Mouse (Mus musculus): ENCODE results near the gene Shf.

The Shf gene

DNA sequence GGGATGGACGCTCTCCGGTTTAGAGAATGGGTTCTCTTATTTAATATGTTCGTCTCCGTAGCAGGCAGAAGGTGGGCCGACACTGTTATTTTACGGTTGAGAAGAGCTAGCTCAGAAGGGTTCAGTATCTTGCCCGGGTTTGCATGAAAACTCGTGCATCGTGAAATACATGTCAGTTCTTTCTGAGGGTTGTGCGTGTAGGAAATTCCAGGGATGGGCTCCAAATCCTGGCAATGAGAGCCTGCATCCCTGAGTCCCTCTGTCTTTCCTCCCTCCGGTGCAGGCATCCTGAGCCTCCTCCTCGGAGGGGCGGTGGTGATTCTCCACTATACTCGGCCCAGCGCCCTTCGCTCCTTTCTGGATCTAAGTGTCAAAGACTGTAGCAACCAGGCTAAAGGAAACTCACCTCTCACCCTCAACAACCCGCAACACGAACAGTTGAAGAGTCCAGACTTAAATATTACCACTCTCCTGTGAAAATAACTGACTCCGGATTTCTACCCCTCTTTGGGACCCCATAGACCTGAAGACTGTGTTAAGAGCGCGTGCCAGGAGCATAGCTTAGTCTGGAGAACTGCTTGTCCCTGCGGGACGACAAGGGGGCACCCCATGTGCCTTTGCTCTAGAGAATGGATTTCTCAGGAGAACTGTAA is 66.9 kb downstream of the Shf start:
- DNase-seq: no peak

DNA sequence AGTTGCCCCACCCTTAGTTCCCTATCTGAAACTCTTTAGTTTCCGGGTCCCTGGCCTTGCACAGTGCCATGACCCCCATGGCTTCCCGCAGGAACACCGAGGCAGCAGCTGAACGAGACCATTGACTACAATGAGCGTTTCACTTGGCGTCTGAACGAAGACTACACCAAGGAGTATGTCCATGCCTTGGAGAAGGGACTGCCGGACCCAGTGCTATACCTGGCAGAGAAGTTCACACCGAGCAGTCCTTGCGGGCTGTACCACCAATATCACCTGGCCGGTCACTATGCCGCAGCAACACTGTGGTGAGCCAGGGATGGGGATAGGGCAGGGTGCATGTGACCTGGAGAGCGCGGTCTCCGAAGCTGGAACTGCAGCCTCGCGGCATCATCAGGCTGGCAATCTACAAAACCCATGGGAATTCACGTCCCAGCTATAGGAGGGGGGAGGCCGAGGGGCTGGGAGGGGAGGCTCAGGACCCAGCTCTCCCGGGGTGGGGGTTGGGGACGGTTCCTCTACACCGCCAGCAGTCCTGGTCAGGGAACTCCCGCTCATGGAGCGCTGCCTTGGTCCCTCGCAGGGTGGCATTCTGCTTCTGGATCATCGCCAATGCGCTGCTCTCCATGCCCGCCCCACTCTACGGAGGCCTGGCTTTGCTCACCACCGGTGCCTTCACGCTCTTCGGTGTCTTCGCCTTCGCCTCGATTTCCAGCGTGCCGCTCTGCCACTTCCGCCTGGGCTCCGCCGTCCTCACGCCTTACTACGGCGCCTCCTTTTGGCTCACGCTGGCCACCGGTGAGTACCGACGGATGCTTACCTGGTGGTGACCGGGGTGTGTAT is 67.7 kb downstream of the Shf start:
- peak; percentile 40 for DNase-seq

DNA sequence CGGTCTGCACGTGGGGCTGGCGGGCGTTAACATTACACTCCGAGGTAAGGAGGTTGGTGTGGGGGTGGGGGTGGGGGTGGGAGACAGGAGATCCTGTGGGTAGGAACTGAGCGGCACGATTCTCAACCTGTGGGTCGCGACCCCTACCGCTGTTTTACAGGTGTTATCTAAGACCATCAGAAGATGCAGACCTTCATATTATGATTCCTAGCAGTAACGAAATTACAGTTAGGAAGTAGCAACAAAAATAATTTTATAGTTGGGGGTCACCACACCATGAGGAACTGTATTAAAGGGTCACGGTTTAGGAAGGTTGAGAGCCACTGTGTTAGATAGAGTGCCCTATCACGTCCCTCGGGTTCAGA is 68.3 kb downstream of the Shf start:
- DNase-seq: no peak

DNA sequence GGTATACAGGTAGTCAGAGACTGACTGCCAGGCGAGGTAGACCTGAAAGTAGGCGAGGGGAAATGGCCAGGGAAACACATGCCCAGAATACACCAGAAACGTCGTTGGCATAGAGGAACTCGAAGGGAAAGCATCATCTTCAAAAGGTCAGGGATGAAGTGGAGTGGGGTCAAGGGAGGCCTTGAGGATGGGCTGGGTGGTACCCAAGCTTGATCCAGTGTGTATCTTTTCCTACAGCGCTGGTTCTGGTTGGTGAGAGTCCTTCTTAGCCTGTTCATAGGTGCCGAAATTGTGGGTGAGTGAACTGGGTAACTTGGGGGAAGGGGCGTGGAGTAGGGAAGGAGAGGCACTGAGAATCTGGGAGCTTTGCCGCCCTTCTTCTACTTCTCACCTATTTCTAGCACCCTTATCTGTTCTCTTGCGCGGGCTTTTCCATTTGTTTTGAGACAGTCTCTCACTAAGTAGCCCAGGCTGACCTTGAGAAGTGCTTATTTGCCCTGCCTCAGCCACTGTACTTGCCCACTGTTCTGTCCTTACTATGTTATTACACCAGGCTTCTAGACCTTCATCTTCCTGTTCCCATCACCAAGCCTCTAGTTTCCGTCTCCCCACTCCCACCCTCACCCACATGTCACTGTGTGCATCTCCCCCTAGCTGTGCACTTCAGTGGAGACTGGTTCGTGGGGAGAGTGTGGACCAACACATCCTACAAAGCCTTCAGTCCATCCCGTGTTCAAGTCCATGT is 68.9 kb downstream of the Shf start:
- no peak for DNase-seq
